Mouse (Mus musculus): ENCODE data around the gene Smo.

Gene Smo

DNA sequence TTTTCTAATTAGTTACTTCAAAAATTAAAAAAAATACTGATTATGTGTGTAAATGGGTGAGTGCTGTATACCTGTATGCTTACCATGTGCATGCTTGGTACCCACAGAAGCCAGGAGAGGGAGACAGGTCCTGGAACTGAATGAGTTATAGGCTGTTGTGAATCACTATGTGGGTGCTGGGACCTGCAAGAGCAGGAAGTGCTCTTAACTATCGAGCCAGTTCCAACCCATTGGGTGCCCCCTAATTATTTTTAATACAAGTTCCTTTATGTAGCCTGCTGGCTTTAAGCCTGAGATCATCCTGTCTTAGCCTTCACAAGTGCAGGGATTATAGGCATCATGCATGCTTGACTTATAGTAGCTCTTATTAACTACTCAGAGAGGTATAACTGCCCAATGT, 38.9 kb downstream of the Smo start:
- no peak for DNase-seq (ENCODE audit: low spot score in 2 of 2)

DNA sequence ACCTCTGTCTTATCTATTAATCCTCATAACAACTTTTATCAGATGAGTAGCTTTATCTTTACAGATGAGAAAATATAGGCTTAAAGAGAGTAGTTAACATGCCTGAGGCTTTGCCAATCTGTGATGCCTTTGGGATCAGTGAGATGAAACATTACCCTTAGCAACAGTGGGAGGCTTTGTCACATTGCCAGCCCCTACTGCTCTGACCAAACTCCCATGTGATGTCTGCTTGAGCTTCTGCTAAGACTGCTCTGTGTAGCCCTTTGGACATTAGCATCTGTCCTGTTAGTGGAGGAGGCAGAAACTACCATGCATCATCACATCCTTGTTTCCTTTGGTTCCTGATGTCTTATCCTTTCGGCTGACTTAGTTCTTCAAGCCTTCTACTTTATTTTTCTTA, 40.3 kb downstream of the Smo start:
- peak; percentile 33 to 56 for DNase-seq (ENCODE audit: low spot score in 2 of 2)

DNA sequence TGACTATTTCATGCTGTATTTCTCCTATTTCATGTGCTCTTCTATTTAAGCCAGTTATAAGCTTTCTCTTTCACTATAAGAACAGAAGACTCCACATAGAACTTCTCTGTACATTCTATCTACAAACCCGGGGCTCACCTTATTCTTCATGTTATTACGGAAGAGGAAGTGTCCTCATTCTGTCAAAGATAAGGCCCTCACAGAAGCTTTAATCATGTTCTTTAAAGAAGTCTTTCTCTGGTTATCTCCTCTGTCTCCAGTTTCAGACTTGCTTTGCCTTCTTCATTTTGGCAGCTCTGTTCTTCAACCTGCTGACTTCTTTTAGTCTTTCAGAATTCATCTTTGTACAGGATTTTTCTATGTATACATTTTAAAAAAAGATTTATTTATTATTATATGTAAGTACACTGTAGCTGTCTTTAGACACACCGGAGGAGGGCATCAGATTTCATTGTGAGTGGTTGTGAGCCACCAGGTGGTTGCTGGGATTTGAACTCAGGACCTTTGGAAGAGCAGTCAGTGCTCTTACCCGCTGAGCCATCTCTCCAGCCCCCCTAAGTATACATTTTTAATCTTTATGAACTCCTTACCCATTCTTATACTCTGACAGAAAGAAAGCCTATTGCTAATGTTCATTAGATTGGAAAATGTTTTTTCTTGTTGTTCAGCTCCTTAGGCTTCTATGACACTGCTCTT, 41.4 kb downstream of the Smo start:
- DNase-seq (ENCODE audit: low spot score in 2 of 2): no peak

DNA sequence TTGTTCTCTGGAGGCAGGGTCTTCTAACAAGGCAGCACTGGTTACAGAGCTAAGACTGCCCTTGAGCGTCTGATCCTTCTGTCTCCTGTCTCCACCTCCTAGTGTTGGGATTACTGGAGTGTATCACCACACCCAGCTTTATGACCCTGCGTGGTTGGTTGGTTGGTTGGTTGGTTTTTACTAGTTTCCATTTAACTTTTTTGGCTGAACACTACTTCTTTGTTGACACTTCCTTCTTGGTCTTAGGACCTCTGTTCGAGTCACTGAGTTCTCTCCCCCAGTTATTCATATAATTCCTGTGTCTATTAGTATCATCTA, 41.9 kb downstream of the Smo start:
- DNase-seq (ENCODE audit: low spot score in 2 of 2): no peak

DNA sequence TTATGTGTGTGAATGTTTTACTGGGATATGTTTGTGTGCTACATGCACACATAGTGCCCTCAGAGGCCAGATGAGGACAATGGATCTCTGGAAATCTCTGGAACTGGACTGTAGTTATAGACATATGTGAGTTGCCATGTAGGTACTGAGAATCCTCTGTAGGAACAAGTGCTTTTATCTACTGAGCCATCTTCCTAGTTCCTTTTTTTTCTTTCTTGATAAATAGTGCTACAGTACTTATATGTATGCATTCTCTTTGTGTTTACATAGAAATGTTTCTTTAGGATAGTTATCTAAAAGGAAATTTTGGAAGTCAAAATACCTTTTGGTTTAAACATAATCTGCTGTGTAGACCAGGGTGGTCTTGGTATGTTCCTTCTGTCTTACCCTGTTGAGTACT, 44.8 kb downstream of the Smo start:
- DNase-seq (ENCODE audit: low spot score in 2 of 2): no peak

DNA sequence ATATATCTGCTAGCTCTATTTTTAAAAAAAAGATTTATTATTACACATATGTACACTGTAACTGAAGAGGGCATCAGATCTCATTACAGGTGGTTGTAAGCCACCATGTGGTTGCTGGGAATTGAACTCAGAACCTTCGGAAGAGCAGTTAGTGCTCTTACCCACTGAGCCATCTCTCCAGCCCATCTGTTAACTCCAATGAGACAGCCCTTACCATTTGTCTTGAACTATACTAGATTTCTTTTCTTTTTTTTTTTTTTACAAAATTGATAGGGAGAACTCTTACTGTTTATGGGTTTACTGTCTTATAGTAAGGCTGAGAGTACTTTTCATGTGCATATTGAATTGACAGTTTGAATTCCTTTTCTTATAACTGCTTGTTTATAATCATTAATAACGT, 45.3 kb downstream of the Smo start:
- DNase-seq (ENCODE audit: low spot score in 2 of 2): no peak

DNA sequence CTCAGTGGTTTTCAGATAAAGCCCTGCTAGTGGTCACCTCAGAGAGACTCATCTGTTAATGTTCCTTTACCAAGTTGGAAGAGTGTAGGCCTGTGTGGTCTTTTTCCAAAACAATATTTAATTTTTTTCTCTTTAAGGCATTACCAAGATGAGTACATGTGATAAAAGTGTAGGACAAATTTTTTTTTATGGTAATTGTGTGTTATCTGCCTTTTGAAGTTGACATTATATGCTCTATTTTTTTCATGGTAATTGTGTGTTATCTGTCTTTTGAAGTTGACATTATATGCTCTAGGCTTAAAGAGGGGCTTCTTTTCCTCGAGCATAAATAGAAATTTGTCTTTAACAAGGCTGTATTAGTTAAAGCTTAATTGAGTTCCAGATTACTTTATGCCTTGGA, 46.9 kb downstream of the Smo start:
- no peak for DNase-seq (ENCODE audit: low spot score in 2 of 2)

DNA sequence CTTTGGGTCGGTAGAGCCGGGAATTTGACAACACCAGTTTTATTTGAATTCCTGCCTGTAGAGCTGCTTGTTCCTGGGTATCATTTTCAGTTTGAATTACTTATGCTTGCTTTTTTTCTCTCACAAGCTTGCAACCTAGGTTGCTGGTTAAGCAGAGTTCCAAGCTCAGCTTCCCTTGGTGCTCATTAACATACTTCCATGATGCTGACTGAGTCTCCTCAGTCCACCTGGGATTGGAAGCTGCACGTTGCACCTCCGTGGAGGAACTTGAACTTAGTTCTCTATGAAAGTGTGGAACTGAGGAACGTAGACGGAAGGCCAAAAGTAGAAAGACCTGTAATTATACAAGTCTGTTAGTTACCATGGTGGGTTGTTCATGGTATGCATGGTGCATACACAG, 48.7 kb downstream of the Smo start:
- no peak for DNase-seq (ENCODE audit: low spot score in 2 of 2)

DNA sequence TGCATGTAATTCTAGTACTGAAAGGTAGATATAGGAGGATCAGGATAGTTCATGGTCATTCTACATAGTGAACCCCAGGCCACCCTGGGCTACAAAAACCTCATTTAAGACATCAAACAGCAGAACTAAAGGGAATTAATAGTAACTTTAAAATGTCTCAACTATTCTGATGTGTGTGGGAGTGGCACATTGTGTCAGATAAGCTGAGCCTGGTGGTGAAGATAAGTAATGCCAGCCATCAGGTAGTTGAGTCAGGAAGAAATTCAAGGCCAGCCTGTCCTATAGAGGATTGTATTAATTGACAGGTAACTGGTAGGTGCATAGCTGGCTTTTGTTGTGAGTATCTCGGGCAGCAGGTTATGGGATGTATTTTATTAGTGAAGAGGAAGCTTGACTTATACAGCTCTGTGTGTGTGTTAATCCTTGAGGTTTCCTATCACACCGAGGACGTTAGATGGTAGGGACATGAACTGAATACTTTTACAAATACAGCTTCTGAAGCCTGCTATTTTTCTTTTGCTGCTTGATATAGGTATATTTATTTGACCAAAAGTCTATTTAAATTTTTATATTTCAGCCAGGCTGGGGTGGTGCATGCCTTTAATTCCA, 49.2 kb downstream of the Smo start:
- no peak for DNase-seq (ENCODE audit: low spot score in 2 of 2)

DNA sequence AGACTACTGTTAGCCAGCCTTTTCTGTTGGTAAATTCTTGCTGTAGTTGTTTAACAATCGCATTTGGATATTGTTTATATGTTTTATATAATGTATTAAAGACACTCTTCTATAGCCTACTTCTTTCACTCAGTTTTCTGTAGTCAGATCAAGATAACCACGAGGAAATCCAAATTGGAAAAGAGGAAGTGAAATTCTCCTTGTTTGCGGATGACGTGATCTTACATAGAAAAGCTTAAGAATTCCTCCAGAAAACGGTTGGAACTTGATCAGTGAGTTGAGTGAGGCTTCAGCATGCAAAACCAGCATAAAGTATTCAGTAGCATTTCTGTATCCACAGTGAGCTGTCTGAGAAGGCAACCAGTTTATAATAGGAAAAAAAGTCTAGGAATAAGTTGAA, 50.5 kb downstream of the Smo start:
- no peak for DNase-seq (ENCODE audit: low spot score in 2 of 2)

DNA sequence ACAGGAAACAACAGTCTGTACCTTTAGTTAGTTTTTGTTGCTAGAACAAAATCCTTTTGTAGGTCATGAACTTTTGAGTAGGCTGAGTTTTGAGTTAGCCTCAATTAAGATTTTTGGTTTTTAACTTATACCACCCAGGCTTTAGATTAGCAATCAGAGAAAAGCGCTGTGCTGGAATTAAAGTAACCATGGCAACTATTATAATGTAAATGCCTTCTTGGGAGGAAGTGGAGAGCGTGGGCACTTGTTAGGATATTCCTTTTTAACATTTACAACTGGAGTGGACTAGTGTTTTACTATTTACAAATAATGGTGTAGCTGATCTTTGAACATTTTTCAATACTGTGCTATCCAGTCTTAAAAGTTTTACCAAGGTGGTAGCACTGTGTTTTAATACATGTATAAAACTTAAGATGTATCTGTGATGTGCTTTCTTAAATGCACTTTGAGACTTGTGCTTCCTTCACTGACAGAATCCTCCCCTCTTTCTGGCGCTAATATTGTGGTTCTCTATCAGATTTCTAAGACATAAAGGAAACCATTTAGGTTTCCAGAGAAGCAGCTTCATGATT, 53.6 kb downstream of the Smo start:
- DNase-seq (ENCODE audit: low spot score in 2 of 2): no peak

DNA sequence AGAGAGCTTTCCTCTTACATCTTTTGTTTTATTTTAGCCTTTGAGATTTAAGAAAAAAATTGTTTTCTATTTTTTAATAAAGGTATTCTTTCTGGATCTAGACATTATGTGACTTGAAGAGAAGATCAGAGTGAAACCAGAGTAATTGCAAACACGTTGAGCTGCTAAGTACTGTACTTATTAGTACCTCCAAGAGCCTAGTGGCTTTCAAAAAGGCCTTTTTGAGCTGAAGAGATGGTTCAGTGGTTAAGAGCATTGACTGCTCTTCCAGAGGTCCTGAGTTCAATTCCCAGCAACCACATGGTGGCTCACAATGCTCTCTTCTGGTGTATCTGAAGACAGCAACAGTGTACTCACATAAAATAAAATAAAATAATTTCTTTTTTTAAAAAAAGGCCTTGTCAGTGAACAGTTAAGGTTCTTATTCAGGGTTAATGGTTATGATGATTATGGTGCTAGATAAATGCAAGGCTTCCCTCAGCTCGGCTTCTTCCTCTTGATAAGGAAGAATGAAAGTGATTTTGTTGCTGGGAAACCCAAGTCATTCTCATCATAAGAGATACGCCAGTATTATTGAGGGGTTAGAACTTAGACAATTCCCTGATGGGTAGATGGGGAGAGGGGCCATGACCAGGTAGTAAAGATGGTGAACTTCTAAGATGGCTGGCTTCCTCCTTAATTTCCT, 54.9 kb downstream of the Smo start:
- no peak for DNase-seq (ENCODE audit: low spot score in 2 of 2)

DNA sequence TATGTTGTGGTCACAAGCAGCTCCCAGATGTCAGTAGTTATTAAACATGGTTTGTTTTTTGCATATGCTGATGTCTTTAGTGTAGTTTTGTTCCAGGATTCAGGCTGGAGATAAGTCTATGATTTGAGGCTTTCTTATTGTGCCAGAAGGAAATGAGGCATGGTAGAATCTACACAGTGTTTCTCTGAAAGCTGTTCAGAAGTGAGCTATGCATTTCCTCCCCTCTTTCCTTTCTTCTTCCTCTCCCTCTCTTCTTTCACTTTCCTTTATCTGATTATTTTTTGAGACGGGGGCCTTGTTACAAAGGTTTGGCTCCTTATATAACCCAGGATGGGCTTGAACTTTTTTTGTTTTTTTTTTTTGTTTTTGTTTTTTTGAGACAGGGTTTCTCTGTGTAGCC, 58.2 kb downstream of the Smo start:
- no peak for DNase-seq (ENCODE audit: low spot score in 2 of 2)

DNA sequence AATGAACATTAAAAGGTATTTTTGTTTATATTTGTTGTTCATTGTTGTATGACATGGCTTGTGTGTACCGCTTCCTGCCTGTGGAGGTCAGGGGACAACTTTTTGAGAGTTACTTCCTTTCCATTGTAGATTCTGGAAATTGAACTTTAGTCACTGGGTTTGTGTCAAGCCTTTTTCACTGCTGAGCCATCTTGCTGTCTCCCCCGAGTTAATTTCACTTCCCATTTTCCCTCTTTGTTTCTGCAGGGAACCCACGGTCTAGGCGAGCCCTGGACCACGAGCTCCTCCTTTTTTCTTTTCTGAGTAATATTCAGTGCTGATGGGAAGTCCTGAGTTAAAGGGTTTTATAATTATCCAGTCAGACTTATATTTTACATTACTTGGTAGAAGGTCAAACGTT, 59.3 kb downstream of the Smo start:
- DNase-seq (ENCODE audit: low spot score in 2 of 2): no peak

DNA sequence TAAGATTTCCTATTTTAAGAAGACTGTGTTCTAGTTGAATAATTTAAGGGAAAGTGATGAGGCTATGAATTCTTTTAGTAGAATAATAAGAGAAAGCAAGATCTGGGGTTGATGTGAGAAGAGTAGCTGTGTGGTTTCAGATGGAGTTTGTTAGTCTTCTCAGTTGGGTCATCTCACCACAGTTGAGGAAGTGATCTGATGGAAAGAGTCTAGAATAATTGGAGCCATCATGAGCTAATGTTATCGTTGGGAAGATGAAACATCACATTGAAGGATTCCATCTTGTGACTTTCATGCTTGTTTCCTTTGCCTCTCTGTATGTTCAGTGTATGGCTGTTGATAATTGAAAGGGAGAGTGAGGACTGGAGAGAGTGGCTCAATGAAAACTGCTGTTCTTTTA, 67.7 kb downstream of the Smo start:
- DNase-seq (ENCODE audit: low spot score in 2 of 2): no peak

DNA sequence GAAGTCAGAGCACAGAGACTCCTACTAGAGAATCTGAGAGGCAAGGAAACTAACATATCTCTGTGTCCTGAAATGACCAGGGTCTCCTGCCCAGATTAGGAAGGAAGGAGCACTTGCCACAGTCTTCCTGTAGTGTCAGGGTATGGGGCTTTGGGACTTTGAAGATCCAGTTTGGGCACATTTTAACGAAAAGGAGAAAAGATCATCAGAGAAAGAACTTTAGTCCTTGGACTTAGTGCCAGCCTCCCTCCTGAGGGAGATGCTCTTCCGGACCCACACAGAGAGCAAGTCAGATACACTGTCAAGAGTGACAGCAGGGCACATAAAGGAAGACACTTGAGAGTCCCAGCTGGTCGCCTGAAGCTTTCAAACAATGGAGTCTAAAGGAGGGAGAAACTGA, 68.7 kb downstream of the Smo start:
- DNase-seq (ENCODE audit: low spot score in 2 of 2): no peak

DNA sequence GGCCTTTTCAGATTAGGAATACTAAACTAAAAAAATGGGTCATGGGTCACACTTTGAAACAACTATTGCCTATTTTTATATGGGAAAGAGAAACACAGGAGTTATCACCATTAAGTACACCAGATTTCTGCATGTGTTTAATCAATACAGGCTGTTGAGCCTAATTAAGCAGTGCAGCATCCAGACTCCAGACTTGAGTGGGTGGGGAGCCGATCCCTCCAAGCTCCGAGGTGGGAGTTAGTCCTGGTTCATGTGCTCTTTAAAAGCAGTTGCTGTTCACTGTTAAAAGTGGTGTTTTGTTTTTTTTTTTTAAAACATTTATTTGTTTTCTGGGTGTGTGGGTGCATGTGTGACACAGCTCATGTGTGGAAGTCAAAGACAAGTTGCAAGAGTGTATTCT, 70.1 kb downstream of the Smo start:
- DNase-seq (ENCODE audit: low spot score in 2 of 2): no peak
